In the genomic region with DNA sequence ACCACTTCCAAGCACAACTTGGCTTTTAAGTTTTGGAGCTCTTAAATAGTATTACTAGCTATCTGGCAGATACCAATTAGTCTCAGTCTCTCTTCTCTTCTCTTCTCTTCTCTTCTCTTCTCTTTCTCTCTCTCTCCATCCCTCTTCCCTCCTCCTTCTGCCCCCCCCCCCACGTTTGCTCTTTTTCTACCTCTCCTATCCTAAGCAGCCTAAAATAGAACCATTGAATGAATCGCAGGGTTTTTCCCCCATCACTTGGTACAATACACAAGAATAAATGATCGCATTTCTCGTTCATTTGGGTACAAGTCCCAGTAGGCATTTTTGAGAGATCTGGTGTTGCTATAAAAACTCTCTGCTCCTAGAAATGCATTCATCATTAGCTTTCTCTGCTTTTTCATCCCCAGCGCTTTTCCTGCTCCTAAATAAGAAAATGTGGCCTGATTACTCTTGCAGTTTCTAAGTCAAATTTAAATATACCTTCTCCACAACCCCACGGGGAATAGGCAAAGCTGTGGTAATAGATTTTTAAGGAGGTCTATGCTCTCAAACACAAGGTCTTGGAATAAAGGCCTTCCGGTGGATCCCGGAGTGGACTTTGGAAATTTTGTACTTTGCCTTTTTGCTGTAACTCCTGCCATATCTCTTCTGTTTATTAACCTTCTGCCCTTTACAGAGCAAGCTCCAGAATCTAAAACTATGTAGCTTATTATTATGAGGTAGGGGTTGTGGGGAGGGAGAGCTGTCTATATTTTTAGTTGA, we compare ENCODE assay signal across 8 mouse cellular contexts. TPM values are rescaled to one million over a fixed set of nuclear protein-coding genes. Genes with fewer than 3 reads are reported as not detected.
A peak's percentile ranks its signal among the peaks of the same experiment; 100 is the strongest.
DNase-seq lines count a peak whose midpoint lies in the region; ATAC-seq and TF ChIP-seq lines count a peak whose summit lies in the region.

No protein-coding gene starts in this region.

- no peak for DNase-seq in lung, adult 18-20 months
- DNase-seq in forebrain, postnatal 0 days, result no peak
- no peak for DNase-seq in stomach, postnatal 0 days (ENCODE audit: low spot score)
- DNase-seq in spleen, adult 18-20 months, result no peak
- DNase-seq in layer of hippocampus, postnatal 25 days (ENCODE audit: extremely low spot score in 1 of 2, low spot score in 1 of 2), result no peak
- DNase-seq in cerebellum, adult 8-10 months, result no peak

- H3K36me3 ChIP-seq in lung, embryonic 15.5 days, result no peaks in the 10 kb centered on the region
- H3K36me3 ChIP-seq in forebrain, postnatal 0 days (ENCODE audit: insufficient read depth), result no peaks in the 10 kb centered on the region
- no peaks in the 10 kb centered on the region for H3K36me3 ChIP-seq in limb, embryonic 15.5 days
- H3K36me3 ChIP-seq in stomach, postnatal 0 days (ENCODE audit: control insufficient read depth, insufficient read depth, low read length), result no peaks in the 10 kb centered on the region

- H3K9ac ChIP-seq in lung, embryonic 15.5 days, result peak overlapping the region; percentile 53; the same call in 1 of the 2 replicates
- no peak overlapping the region for H3K9ac ChIP-seq in forebrain, postnatal 0 days
- H3K9ac ChIP-seq in limb, embryonic 15.5 days, result no peak overlapping the region
- H3K9ac ChIP-seq in stomach, postnatal 0 days (ENCODE audit: low read length), result peak overlapping the region; percentile 64

- ATAC-seq in lung, embryonic 15.5 days (ENCODE audit: borderline replicate concordance, extremely low read depth, low FRiP score, low TSS enrichment), result no peak
- ATAC-seq in forebrain, postnatal 0 days, result no peak
- no peak for ATAC-seq in limb, embryonic 15.5 days (ENCODE audit: insufficient number of reproducible peaks, low FRiP score, low TSS enrichment, low read depth)
- ATAC-seq in stomach, postnatal 0 days (ENCODE audit: low FRiP score, low TSS enrichment), result no peak

- no peak for TF ChIP-seq EP300 in stomach, postnatal 0 days (optimal IDR thresholded peaks at IDR 0.05)

- H3K4me2 ChIP-seq in lung, embryonic 15.5 days, result peak overlapping the region; percentile 55
- H3K4me2 ChIP-seq in forebrain, postnatal 0 days (ENCODE audit: low read depth), result peak overlapping the region; percentile 94
- peak overlapping the region; percentile 45 for H3K4me2 ChIP-seq in limb, embryonic 15.5 days
- peak overlapping the region; percentile 50 for H3K4me2 ChIP-seq in stomach, postnatal 0 days (replicated peaks; ENCODE audit: low read depth)

- peaks cover 38% of the 10 kb centered on the region for H3K4me1 ChIP-seq in lung, embryonic 15.5 days
- H3K4me1 ChIP-seq in forebrain, postnatal 0 days (ENCODE audit: insufficient read depth), result peaks cover 6% of the 10 kb centered on the region; the same call in 1 of the 2 replicates
- peaks cover 15% of the 10 kb centered on the region; the same call in 1 of the 2 replicates for H3K4me1 ChIP-seq in limb, embryonic 15.5 days
- no peaks in the 10 kb centered on the region for H3K4me1 ChIP-seq in stomach, postnatal 0 days (replicated peaks; ENCODE audit: control insufficient read depth, insufficient read depth)

- WGBS in lung, embryonic 15.5 days, result 22% methylated on average over 8 of the region's 8 CpGs
- 28% methylated on average over 8 of the region's 8 CpGs for WGBS in forebrain, postnatal 0 days
- WGBS in limb, embryonic 15.5 days, result 30% methylated on average over 8 of the region's 8 CpGs
- 24% methylated on average over 8 of the region's 8 CpGs for WGBS in stomach, postnatal 0 days

- H3K4me3 ChIP-seq in lung, embryonic 15.5 days, result peak overlapping the region; percentile 87
- H3K4me3 ChIP-seq in forebrain, postnatal 0 days (ENCODE audit: low read depth, low read length), result peak overlapping the region; percentile 95
- peak overlapping the region; percentile 95 for H3K4me3 ChIP-seq in limb, embryonic 15.5 days
- H3K4me3 ChIP-seq in stomach, postnatal 0 days (ENCODE audit: low read depth, low read length), result peak overlapping the region; percentile 98

- no peak for TF ChIP-seq CTCF in forebrain, postnatal 0 days (IDR thresholded peaks at IDR 0.05; ENCODE audit: low read depth)
- no peak for TF ChIP-seq CTCF in stomach, postnatal 0 days (IDR thresholded peaks at IDR 0.05; ENCODE audit: low read depth)

- H3K27ac ChIP-seq in lung, embryonic 15.5 days, result peak overlapping the region; percentile 65; the same call in 1 of the 2 replicates
- H3K27ac ChIP-seq in forebrain, postnatal 0 days (ENCODE audit: low read depth, low read length), result no peak overlapping the region
- peak overlapping the region; percentile 83 for H3K27ac ChIP-seq in limb, embryonic 15.5 days
- peak overlapping the region; percentile 69 for H3K27ac ChIP-seq in stomach, postnatal 0 days (replicated peaks)

- no peaks in the 10 kb centered on the region for H3K27me3 ChIP-seq in lung, embryonic 15.5 days
- H3K27me3 ChIP-seq in forebrain, postnatal 0 days (ENCODE audit: insufficient read depth, low read length), result no peaks in the 10 kb centered on the region
- no peaks in the 10 kb centered on the region for H3K27me3 ChIP-seq in limb, embryonic 15.5 days
- H3K27me3 ChIP-seq in stomach, postnatal 0 days (ENCODE audit: control insufficient read depth, insufficient read depth, low read length), result no peaks in the 10 kb centered on the region

- H3K9me3 ChIP-seq in lung, embryonic 15.5 days, result no peaks in the 10 kb centered on the region
- H3K9me3 ChIP-seq in forebrain, postnatal 0 days (ENCODE audit: low read length), result no peaks in the 10 kb centered on the region
- H3K9me3 ChIP-seq in limb, embryonic 15.5 days, result no peaks in the 10 kb centered on the region
- H3K9me3 ChIP-seq in stomach, postnatal 0 days (ENCODE audit: control insufficient read depth, low read length), result no peaks in the 10 kb centered on the region

RNA-seq across cellular contexts. Expression of a gene that starts 1.2 kb away (rescaled TPM):
- 36.8 and 40.9 TPM in 2 replicates for polyA plus RNA-seq in lung, embryonic 15.5 days (2015; fragmentation: Nextera tagmentation; extraction: Ambion mirVana)
- 8.6 and 12.4 TPM in 2 replicates for total RNA-seq in forebrain, postnatal 0 days (2014; rRNA removed)
- polyA plus RNA-seq in forebrain, postnatal 0 days (2015; fragmentation: Nextera tagmentation; extraction: Ambion mirVana), result 7.0 and 9.0 TPM in 2 replicates
- 36.6 and 37.5 TPM in 2 replicates for polyA plus RNA-seq in limb, embryonic 15.5 days (2015; fragmentation: Nextera tagmentation; extraction: Ambion mirVana)
- 19.9 and 22.6 TPM in 2 replicates for polyA plus RNA-seq in stomach, postnatal 0 days (2015; fragmentation: Nextera tagmentation; extraction: Ambion mirVana)
- 10 to 100 TPM; 29.7 to 36.8 TPM for total RNA-seq in layer of hippocampus, postnatal 25 days (2021)

RNA-seq across cellular contexts. Expression of a gene that starts 27.5 kb away (rescaled TPM):
- polyA plus RNA-seq in lung, embryonic 15.5 days (2015; fragmentation: Nextera tagmentation; extraction: Ambion mirVana), result 14.2 and 16.2 TPM in 2 replicates
- total RNA-seq in forebrain, postnatal 0 days (2014; rRNA removed), result 22.3 and 25.2 TPM in 2 replicates
- polyA plus RNA-seq in forebrain, postnatal 0 days (2015; fragmentation: Nextera tagmentation; extraction: Ambion mirVana), result 12.7 and 13.1 TPM in 2 replicates
- polyA plus RNA-seq in limb, embryonic 15.5 days (2015; fragmentation: Nextera tagmentation; extraction: Ambion mirVana), result 9.0 and 11.2 TPM in 2 replicates
- polyA plus RNA-seq in stomach, postnatal 0 days (2015; fragmentation: Nextera tagmentation; extraction: Ambion mirVana), result 6.9 and 9.9 TPM in 2 replicates
- 10 to 100 TPM; 14.7 TPM for total RNA-seq in layer of hippocampus, postnatal 25 days (2021)

Comparison
In these comparisons a context has a peak if more than half of its experiments do, and no peak if none do; other contexts are left out.
1. H3K9ac ChIP-seq: peak in lung, embryonic 15.5 days (single experiment) and stomach, postnatal 0 days (single experiment); none in forebrain, postnatal 0 days (single experiment) and limb, embryonic 15.5 days (single experiment).
2. Peak in every context shown above with its lines, with median percentiles within 50 percentile points of each other: H3K4me2 ChIP-seq and H3K4me3 ChIP-seq.